Mouse (Mus musculus): ENCODE data around the gene Rnf212. TPM values are rescaled to one million over a fixed set of nuclear protein-coding genes. Genes with fewer than 3 reads are reported as not detected.

Gene Rnf212
- polyA plus RNA-seq, 1 experiment = not detected

DNA sequence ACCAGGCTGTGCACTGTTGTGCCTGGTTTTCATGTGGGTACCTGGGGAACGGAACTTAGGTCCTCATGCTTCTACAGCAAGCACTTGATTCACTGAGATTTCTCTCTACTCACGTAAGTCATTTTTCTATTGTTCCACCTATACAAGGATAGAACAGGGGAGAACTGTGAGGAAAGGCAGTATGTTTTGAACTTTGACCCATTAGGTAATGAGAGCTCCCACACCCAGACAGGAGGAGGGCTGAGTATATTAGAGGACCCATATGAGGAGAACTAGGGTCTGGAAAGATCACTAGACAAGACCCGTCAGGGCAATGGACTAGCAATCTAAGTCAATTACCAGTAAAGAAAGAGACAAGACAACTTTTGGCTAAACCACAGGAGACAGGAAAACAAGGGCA, 30.2 kb downstream of the Rnf212 start:
- DNase-seq = no peak
- TF ChIP-seq POLR2A (IDR thresholded peaks at IDR 0.05; ENCODE audit: borderline replicate concordance, extremely low read depth, low read depth, low read length) (no peak), CTCF (IDR thresholded peaks at IDR 0.05; ENCODE audit: insufficient read depth, low read length) (no peak)
- 87% methylated on average over 3 of the region's 3 CpGs for WGBS
- H3K4me3 ChIP-seq (replicated peaks; ENCODE audit: extremely low read depth, low read depth, low read length) = no peak overlapping the region
- H3K4me1 ChIP-seq (ENCODE audit: control insufficient read depth, insufficient read depth, low read length) = no peaks in the 10 kb centered on the region

DNA sequence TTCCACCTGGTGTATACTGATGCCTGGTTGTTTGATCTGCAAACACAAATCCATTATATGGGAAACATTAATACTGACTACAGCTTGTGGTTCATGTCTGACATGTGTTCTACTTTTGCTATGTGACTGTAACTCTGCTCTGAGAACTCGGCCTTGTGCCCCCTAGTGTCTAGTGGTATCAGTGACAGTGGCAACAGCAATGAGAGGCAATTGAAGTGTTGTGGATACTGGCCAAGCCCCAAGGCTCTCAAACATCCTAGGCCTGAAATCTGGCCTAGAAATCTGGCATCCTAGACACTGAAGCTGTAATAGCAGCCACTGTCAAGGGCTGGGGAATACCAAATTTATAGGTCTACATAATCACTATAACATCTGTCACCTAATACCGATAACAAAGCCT, 30.9 kb downstream of the Rnf212 start:
- H3K4me3 ChIP-seq (replicated peaks; ENCODE audit: extremely low read depth, low read depth, low read length) = no peak overlapping the region
- DNase-seq = no peak
- H3K4me1 ChIP-seq (ENCODE audit: control insufficient read depth, insufficient read depth, low read length) = no peaks in the 10 kb centered on the region
- 57% methylated on average over 2 of the region's 2 CpGs for WGBS
- no peak for TF ChIP-seq POLR2A (IDR thresholded peaks at IDR 0.05; ENCODE audit: borderline replicate concordance, extremely low read depth, low read depth, low read length)
- no peak for TF ChIP-seq CTCF (IDR thresholded peaks at IDR 0.05; ENCODE audit: insufficient read depth, low read length)

DNA sequence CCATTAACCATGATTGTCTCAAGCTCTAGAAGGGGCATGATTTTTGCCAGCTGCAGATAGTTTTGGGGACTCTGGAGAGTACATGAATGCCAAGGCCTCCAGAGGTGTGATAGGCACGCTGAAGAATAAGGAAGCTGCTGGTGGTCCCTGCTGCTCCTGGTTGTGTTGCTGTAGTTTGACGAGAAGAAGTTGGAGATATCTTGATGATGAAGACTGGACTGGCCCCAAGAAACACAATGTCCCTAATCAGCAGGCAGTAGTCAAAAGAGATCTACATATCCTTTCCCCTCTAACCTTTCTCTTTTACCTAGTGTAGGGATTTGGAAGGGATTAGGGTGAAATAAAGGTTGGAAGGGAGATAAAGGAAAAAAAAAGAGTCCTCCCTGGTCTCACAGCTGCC, 32.2 kb downstream of the Rnf212 start:
- DNase-seq = no peak
- TF ChIP-seq CTCF (IDR thresholded peaks at IDR 0.05; ENCODE audit: insufficient read depth, low read length) (no peak), POLR2A (IDR thresholded peaks at IDR 0.05; ENCODE audit: borderline replicate concordance, extremely low read depth, low read depth, low read length) (no peak)
- WGBS = 71% methylated on average over 2 of the region's 2 CpGs
- Histone ChIP-seq H3K4me3 (replicated peaks; ENCODE audit: extremely low read depth, low read depth, low read length) (no peak overlapping the region), H3K4me1 (ENCODE audit: control insufficient read depth, insufficient read depth, low read length) (no peaks in the 10 kb centered on the region)

DNA sequence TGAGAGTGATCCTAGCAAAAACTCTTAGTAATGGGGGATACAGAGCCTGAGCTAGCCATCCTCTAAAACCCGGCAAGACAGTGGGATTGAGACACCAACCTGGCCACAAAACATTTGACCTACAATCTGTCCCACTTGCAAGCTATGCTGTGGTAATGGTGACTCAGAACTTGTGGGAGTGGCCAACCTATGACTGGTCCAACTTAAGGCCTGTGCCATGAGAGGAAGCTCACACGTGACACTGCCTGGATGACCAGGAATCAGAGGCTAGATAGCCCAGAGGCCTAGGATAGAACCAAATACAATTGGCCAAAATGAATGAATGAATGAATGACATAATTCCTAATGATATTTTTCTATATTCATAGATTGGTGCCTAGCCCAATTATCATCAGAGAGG, 32.9 kb downstream of the Rnf212 start:
- TF ChIP-seq POLR2A (IDR thresholded peaks at IDR 0.05; ENCODE audit: borderline replicate concordance, extremely low read depth, low read depth, low read length) (no peak), CTCF (IDR thresholded peaks at IDR 0.05; ENCODE audit: insufficient read depth, low read length) (no peak)
- Histone ChIP-seq H3K4me3 (replicated peaks; ENCODE audit: extremely low read depth, low read depth, low read length) (no peak overlapping the region), H3K4me1 (ENCODE audit: control insufficient read depth, insufficient read depth, low read length) (no peaks in the 10 kb centered on the region)
- no peak for DNase-seq
- WGBS = 70% methylated on average over 2 of the region's 2 CpGs

DNA sequence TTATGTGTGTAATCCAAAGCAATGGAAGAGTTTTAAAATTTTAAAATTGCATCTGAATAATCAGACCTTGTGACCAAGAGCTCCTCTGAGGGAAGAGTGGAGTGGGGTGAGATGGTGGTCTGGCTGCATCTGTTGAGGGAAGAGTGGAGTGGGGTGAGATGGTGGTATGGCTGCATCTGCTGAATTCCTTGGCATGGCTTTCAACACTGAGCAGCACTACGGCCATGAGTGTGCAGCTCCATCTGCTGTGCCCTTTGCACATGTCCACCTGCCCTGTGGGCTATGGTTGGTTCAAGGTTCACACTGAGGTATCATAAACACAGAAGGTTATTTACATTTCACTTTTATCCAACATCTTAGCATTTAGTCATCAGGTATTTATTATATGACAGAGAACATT, 47.4 kb downstream of the Rnf212 start:
- TF ChIP-seq POLR2A (IDR thresholded peaks at IDR 0.05; ENCODE audit: borderline replicate concordance, extremely low read depth, low read depth, low read length) (no peak), CTCF (IDR thresholded peaks at IDR 0.05; ENCODE audit: insufficient read depth, low read length) (no peak)
- WGBS = 71% methylated on average over 1 of the region's 1 CpGs
- H3K4me1 ChIP-seq (ENCODE audit: control insufficient read depth, insufficient read depth, low read length) = no peaks in the 10 kb centered on the region
- DNase-seq = no peak
- no peak overlapping the region for H3K4me3 ChIP-seq (replicated peaks; ENCODE audit: extremely low read depth, low read depth, low read length)

DNA sequence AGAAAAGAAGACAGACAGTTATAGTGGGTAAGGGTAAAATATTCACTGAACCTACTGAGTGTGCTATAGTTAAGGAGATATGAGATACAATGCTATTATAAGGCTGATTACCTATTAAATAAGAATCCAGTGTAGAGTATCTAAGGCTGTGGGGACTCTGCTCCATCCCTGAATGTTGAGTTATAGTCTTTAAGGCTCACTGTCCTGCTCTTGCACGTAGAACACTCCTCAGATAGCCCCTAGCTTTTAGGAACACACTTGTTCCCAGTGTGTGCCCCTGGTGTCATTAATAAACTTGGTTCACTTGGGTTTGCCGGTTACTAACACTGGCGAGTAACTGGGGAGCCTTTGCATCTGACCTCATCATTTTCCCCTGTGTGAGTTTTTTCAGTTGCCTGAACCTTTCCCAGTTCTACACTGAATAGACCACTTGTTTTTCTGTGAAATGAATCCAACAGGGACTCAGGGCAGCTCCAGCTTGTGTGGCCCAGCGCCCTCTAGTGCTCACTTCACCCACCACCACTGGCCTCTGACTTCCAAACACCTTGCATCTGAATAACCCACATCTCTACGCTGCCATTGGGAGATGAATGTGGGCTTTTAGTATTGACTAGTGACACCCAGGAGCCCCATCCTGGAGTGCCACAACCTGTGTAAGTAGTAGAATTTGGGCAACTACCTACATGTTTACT, 48.1 kb downstream of the Rnf212 start:
- TF ChIP-seq POLR2A (IDR thresholded peaks at IDR 0.05; ENCODE audit: borderline replicate concordance, extremely low read depth, low read depth, low read length) (no peak), CTCF (IDR thresholded peaks at IDR 0.05; ENCODE audit: insufficient read depth, low read length) (peak; percentile 88)
- peak; percentile 66 for DNase-seq
- no peaks in the 10 kb centered on the region for H3K4me1 ChIP-seq (ENCODE audit: control insufficient read depth, insufficient read depth, low read length)
- H3K4me3 ChIP-seq (replicated peaks; ENCODE audit: extremely low read depth, low read depth, low read length) = no peak overlapping the region
- WGBS = 22% methylated on average over 5 of the region's 5 CpGs

DNA sequence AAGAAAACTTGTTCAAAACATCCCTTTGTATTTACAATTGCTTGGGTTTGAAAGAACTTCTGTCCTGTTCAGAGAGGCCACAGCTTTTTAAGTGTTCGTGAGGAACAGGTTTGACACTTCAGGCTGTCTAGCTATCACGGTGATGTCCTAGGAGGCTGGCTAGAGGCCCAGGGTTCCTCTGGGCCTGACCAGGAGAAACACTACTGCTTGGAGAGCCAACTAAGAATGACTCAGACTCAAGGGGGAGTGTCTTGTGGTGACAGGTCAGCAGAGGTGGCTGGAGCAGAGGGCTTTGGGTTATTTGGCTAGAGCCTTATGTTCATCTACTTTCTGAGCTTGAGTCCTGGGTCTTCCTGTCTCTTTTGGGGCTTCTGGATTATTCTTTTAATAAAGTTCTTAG, 50.8 kb downstream of the Rnf212 start:
- Histone ChIP-seq H3K4me3 (replicated peaks; ENCODE audit: extremely low read depth, low read depth, low read length) (no peak overlapping the region), H3K4me1 (ENCODE audit: control insufficient read depth, insufficient read depth, low read length) (no peaks in the 10 kb centered on the region)
- TF ChIP-seq POLR2A (IDR thresholded peaks at IDR 0.05; ENCODE audit: borderline replicate concordance, extremely low read depth, low read depth, low read length) (no peak), CTCF (IDR thresholded peaks at IDR 0.05; ENCODE audit: insufficient read depth, low read length) (no peak)
- DNase-seq = no peak
- 38% methylated on average over 2 of the region's 2 CpGs for WGBS

DNA sequence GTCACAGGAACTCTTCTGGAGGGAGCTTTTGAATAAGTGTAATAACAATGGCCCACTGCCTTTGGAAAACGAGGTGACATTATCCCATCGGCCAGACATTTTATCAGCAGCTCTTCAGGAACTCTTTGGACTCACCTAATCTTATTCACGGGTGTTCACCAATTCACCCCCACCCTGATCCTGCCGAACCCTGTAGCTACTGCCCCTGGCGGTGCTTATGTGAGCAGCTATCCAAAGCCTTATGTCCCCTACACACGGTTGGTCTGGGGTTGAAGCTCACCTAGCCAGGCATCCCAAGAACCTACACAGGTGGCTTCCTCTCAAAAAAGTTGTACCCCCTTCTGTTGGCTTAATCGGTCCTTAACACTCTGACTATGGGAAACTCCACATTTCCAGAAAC, 55.0 kb downstream of the Rnf212 start:
- no peak for TF ChIP-seq POLR2A (IDR thresholded peaks at IDR 0.05; ENCODE audit: borderline replicate concordance, extremely low read depth, low read depth, low read length)
- TF ChIP-seq CTCF (IDR thresholded peaks at IDR 0.05; ENCODE audit: insufficient read depth, low read length) = no peak
- no peaks in the 10 kb centered on the region for H3K4me1 ChIP-seq (ENCODE audit: control insufficient read depth, insufficient read depth, low read length)
- no peak overlapping the region for H3K4me3 ChIP-seq (replicated peaks; ENCODE audit: extremely low read depth, low read depth, low read length)
- 46% methylated on average over 7 of the region's 7 CpGs for WGBS
- DNase-seq = no peak

DNA sequence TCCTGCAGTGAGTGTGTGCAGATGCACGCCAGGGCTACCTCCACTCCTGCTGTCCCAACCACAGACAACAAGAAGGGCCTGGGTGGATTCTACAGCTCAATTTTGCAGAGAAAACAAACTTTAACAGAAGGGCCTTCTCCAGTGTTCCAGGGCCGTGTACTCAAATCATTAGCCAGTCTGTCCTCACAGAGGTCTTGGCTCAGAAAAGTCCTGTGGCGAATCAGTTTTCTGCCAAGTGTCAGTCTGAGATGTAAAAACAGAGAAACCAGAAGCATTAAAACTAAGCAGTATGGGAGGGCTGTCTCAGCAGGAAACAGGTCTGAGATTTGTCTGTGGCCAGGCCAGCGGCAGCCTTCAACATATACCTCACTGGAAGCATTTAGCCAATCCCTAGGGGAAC, 56.7 kb downstream of the Rnf212 start:
- Histone ChIP-seq H3K4me3 (replicated peaks; ENCODE audit: extremely low read depth, low read depth, low read length) (no peak overlapping the region), H3K4me1 (ENCODE audit: control insufficient read depth, insufficient read depth, low read length) (peaks cover 6% of the 10 kb centered on the region)
- 60% methylated on average over 4 of the region's 4 CpGs for WGBS
- DNase-seq = no peak
- TF ChIP-seq POLR2A (IDR thresholded peaks at IDR 0.05; ENCODE audit: borderline replicate concordance, extremely low read depth, low read depth, low read length) = no peak

DNA sequence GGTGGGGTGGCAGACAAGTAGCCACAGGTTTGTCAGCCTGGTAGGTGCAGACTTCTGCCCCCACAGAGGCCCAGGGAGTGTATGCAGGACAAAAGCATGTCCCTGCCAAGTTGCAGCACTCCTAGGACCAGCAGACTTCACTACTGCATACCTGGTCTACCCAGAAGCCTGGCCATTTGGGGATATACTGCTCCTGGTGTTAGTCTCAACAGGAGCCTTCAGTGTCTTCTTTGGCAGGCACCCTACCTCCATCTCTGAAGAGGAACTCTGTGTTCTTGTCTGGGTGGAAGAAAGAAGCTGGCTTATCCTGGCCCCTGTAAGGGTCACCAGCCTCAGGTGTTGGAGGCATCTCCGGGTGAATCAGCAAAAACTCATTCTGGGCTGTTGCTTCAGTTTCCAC, 58.8 kb downstream of the Rnf212 start:
- DNase-seq = no peak
- 78% methylated on average over 1 of the region's 1 CpGs for WGBS

More for the DNA sequence above, 58.8 kb downstream of the Rnf212 start:
- H3K4me3 ChIP-seq (replicated peaks; ENCODE audit: extremely low read depth, low read depth, low read length) = no peak overlapping the region
- no peak for TF ChIP-seq CTCF (IDR thresholded peaks at IDR 0.05; ENCODE audit: insufficient read depth, low read length)
- no peak for TF ChIP-seq POLR2A (IDR thresholded peaks at IDR 0.05; ENCODE audit: borderline replicate concordance, extremely low read depth, low read depth, low read length)
- H3K4me1 ChIP-seq (ENCODE audit: control insufficient read depth, insufficient read depth, low read length) = peaks cover 6% of the 10 kb centered on the region

Measured in lung, adult 2 months (tissue).